Mouse (Mus musculus): ENCODE data around the gene Tpo.

Tpo gene

GRCm38 (mm10) chr12:30020447-30020846 lies 112.0 kb downstream of the Tpo start:
- no peak for DNase-seq (ENCODE audit: low spot score)

DNA sequence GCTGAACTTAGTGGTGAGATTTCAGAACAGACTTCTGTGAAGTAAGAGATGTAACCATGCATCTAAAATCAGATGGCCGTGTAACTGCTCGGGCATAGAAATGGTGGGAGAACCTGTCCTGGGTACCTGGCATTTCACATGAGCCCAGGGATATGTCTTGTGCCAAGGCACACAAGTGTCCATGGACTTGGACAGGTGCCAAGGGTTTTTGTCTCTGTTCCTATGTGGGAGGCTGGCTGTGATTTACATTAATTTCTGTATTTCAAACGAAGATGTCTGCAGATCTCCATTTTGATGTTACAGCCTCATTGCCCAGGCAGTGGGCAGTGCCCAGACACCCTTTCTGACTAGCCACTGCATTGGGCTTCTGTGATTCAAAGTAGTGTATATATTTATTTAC lies 115.3 kb downstream of the Tpo start:
- no peak for DNase-seq (ENCODE audit: low spot score)

DNA sequence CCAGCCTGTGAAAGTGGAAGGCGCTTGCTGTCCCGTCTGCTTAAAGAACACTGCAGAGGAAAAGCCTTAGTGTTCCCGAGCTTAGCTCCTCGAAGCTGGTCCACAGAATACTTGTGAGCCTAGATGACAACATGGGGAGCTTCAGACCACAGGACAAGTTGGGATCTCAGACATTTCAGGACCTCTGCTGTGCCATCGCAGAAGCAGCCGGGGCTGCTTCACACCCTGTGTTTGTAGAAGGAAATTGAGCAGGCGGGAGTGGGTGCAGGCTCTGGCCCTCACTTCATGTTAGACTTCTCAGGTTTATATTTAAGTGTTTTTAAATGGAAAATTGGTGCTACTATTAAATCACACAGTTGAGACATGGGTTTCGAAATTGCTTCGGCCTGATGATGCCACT lies 116.9 kb downstream of the Tpo start:
- DNase-seq (ENCODE audit: low spot score): no peak

DNA sequence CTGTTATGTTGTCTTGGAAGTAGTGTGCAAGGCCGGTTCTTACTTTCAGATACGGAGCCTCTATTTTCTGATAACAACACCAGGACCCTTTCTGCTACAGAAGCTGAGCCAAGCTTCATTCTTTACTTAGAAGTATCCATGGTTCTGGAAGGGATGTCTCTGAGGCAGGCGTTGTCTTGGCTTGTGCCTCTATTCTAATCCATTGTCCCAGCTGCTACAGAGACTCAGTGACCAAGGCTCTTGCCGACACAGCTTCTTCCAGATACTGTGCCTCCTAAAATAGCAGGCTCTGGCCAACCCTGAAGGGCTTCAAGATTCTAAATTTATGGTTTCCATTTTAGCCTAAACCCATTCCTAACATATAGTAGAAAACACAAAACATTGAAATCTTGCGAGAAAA lies 123.7 kb downstream of the Tpo start:
- no peak for DNase-seq (ENCODE audit: low spot score)

DNA sequence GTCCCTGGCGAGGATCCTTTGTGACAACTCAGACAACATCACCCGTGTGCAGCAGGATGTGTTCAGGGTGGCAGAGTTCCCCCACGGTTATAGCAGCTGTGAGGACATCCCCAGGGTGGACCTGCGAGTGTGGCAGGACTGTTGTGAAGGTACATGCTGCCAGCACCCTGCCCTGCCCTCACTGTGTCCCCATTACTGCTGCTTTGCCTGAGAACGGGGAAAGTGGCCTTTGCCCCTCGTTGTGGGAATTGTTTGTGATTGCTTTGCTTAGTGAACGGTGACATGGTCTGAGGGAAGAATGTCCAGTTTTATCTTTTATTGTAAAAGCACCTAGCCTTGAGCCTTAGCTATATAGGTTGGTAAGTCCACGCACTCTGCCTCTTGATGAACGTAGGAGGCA lies 125.8 kb downstream of the Tpo start:
- no peak for DNase-seq (ENCODE audit: low spot score)

Data from layer of hippocampus, adult 11-12 months (tissue).